Mouse (Mus musculus): ENCODE measurements around the gene Apopt1. TPM values are rescaled to one million over a fixed set of nuclear protein-coding genes. Genes with fewer than 3 reads are reported as not detected.

Gene Apopt1
- total RNA-seq (2021), result 10 to 100 TPM; 27.0 to 33.0 TPM

GRCm38 (mm10) chr12:111713004-111713651 is at the start of gene Apopt1, which contains the start of gene Bag5:
Apopt1 (plus strand) TSS chr12:111713261.
Bag5 (minus strand) TSS chr12:111713257.
- peak; percentile 91 for DNase-seq
- intact Hi-C loops (cut with DNase I), result no loop called here

GRCm38 (mm10) chr12:111664144-111664634 is 48.9 kb upstream of the Apopt1 start:
- DNase-seq, result peak; percentile 46
- intact Hi-C loops (cut with DNase I), result no loop called here

GRCm38 (mm10) chr12:111665041-111665880 is 47.8 kb upstream of the Apopt1 start:
- DNase-seq, result no peak
- intact Hi-C loops (cut with DNase I), result loop anchor here (5.0 kb wide), 2 partner anchors 37 to 67 kb away; no protein-coding TSS in a partner anchor

- intact Hi-C loops (cut with DNase I), result loop anchor here (5.0 kb wide), 2 partner anchors 36 to 66 kb away; no protein-coding TSS in a partner anchor
- no peak for DNase-seq
Observed at GRCm38 (mm10) chr12:111666380-111666779, 46.7 kb upstream of the Apopt1 start.

- intact Hi-C loops (cut with DNase I), result loop anchor here (5.0 kb wide), 2 partner anchors 35 to 65 kb away; no protein-coding TSS in a partner anchor
- DNase-seq, result no peak
Observed at GRCm38 (mm10) chr12:111667421-111667820, 45.6 kb upstream of the Apopt1 start.

- intact Hi-C loops (cut with DNase I), result loop anchor here (5.0 kb wide), 2 partner anchors 34 to 64 kb away; no protein-coding TSS in a partner anchor
- DNase-seq, result peak; percentile 98
Observed at GRCm38 (mm10) chr12:111668457-111668912, 44.6 kb upstream of the Apopt1 start.

- DNase-seq, result no peak
- intact Hi-C loops (cut with DNase I), result loop anchor here (5.0 kb wide), 2 partner anchors 33 to 63 kb away; no protein-coding TSS in a partner anchor
Observed at GRCm38 (mm10) chr12:111669000-111669788, 43.9 kb upstream of the Apopt1 start.

- DNase-seq, result no peak
- intact Hi-C loops (cut with DNase I), result loop anchor here (5.0 kb wide), 2 partner anchors 32 to 62 kb away; no protein-coding TSS in a partner anchor
Observed at GRCm38 (mm10) chr12:111669961-111670360, 43.1 kb upstream of the Apopt1 start.

- intact Hi-C loops (cut with DNase I), result no loop called here
- DNase-seq, result peak; percentile 63
Observed at GRCm38 (mm10) chr12:111670371-111670971, 42.6 kb upstream of the Apopt1 start.

- DNase-seq, result no peak
Observed at GRCm38 (mm10) chr12:111670976-111671375, 42.1 kb upstream of the Apopt1 start.

GRCm38 (mm10) chr12:111671431-111671902 is 41.6 kb upstream of the Apopt1 start:
- peak; percentile 78 for DNase-seq
- intact Hi-C loops (cut with DNase I), result no loop called here

More at GRCm38 (mm10) chr12:111670976-111671375, 42.1 kb upstream of the Apopt1 start:
- intact Hi-C loops (cut with DNase I), result no loop called here

- intact Hi-C loops (cut with DNase I), result no loop called here
- DNase-seq, result peak; percentile 93
Observed at GRCm38 (mm10) chr12:111672176-111672575, 40.9 kb upstream of the Apopt1 start, which contains the start of gene Ckb. Ckb (minus strand) TSS chr12:111672338.

GRCm38 (mm10) chr12:111672581-111672980 is 40.5 kb upstream of the Apopt1 start:
- intact Hi-C loops (cut with DNase I), result no loop called here
- DNase-seq, result no peak

- no peak for DNase-seq
- intact Hi-C loops (cut with DNase I), result no loop called here
Observed at GRCm38 (mm10) chr12:111674850-111675486, 38.1 kb upstream of the Apopt1 start.

GRCm38 (mm10) chr12:111675797-111676580 is 37.1 kb upstream of the Apopt1 start:
- intact Hi-C loops (cut with DNase I), result no loop called here
- no peak for DNase-seq

- no peak for DNase-seq
- intact Hi-C loops (cut with DNase I), result no loop called here
Observed at GRCm38 (mm10) chr12:111677421-111677820, 35.6 kb upstream of the Apopt1 start.

- peak; percentile 93 for DNase-seq
- intact Hi-C loops (cut with DNase I), result no loop called here
Observed at GRCm38 (mm10) chr12:111677882-111678669, 35.0 kb upstream of the Apopt1 start, which contains the start of gene Trmt61a. Trmt61a (plus strand) TSS chr12:111678105.

GRCm38 (mm10) chr12:111678670-111678933 is 34.5 kb upstream of the Apopt1 start:
- intact Hi-C loops (cut with DNase I), result no loop called here

More at GRCm38 (mm10) chr12:111678670-111678933, 34.5 kb upstream of the Apopt1 start:
- no peak for DNase-seq
